Mouse (Mus musculus) testis, postnatal 10 days (tissue): ENCODE results near the gene Rho.

Source experiments
- DNase-seq: peaks from one replicate; pipeline ENCODE4 v3.0.0; 2021; ENCODE audit warnings: low spot score

Gene Rho

GRCm38 (mm10) chr6:115978596-115978995 lies 47.0 kb downstream of the Rho start:
- DNase-seq = peak; percentile 70

DNA sequence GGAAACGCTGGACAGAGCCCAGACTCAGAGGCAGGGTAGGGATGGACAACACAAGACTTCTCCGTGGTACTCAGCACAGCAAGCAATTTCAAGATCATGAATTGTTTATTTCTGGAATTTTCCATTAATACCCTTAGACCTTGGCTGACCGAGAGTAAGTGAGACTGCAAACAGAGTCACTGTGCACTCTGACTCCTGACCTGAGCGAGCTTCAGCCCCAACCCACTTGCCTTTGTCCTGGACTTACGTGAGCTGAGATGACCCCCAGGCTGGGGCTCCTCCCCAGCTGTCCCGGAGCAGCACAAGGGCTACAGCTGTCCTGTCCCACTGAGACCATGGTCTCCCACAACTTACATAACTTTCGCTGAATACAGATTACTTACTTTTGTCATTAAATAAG lies 51.3 kb downstream of the Rho start:
- DNase-seq = no peak

- DNase-seq = no peak
Measured at GRCm38 (mm10) chr6:115983306-115984038, 51.9 kb downstream of the Rho start.

- DNase-seq = no peak
Measured at GRCm38 (mm10) chr6:115984580-115984979, 53.0 kb downstream of the Rho start.

DNA sequence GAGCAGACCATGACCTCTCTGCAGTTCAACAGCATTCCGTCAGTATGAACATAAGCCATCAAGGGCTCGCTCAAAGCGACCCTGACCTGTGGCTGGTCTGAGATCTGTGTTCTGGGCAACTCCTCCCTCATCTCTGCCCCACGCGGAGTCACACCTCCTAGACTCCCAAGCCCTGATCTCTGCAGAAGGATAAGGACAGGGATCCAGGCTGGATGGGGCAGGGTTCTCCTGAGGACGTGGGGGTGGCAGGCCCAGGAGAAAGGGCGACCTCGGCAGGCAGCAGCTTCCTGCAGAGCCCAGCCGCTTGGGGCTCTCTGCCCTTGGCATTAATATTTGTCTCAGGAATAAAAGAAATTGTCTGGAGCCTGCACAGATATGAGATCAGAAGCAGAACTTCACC lies 54.1 kb downstream of the Rho start:
- no peak for DNase-seq

DNA sequence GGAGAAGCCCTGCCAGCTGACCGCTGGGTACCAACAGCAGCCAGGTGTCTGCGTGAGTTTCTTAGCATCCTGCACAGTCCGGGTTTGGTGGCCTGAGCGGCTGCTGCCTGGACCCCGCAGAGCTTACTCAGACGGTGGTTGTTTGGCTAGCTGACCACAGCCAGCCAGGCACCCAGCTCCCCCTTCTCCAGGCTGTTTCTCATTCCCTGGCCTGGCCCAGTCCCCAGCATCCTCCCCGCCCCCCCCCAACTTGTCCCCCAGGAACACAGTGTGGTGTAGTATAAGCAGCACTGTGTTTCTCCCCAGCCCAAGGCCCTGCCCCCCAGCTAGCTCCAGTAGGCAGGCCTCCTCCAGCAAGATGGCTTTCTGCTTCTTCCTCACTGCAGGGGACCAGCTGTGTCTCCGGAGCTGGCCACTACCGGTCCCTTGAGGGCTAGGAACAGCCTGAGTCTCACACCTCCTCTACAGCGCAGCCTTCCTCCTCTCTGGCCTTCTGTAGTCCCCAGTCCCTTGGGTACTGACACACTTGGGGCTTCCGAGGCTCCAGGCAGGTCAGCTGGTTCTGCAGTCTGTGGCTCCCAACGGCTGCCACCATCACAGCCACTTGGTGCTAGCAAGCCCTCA lies 55.0 kb downstream of the Rho start:
- no peak for DNase-seq

GRCm38 (mm10) chr6:115987096-115987747 lies 55.7 kb downstream of the Rho start:
- no peak for DNase-seq

GRCm38 (mm10) chr6:115989032-115989431 lies 57.5 kb downstream of the Rho start:
- no peak for DNase-seq

DNA sequence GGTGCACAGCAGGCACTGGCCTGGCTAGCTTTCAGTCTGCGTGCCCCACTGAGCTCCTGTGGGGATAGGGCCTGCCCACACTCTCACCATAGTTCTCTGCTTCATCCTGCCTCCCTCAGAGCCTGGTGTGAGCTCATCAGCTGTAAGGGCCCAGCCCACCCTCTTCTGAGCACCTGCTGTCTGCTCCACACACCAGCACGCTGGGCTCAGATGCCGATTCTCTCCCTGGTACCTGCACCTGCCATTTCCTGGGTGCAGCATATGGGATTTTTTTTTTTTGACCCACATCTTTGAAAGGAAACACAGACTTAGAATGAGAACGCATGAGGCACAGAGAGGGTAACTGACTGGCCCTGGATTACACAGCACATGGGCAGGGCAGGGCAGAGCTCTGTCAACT lies 58.1 kb downstream of the Rho start:
- no peak for DNase-seq
